Mouse (Mus musculus) mesoderm, embryonic 11.5 days (tissue): ENCODE results near the gene Zfp110.

Source experiments
- DNase-seq: peaks from one replicate; pipeline ENCODE4 v3.0.0-alpha.2; 2012; ENCODE audit warnings: low read depth, low spot score

Zfp110 gene

GRCm38 (mm10) chr7:12897655-12898410 lies 63.3 kb downstream of the Zfp110 start, which contains the start of gene Zscan22:
Gene Zscan22, plus strand, starts transcription at chr7:12897815.
- DNase-seq, result peak; percentile 95
